Mouse (Mus musculus): Measurements from ENCODE around the gene Gm20388.
A peak's percentile ranks its signal among the peaks of the same experiment; 100 is the strongest.

The Gm20388 gene

DNA sequence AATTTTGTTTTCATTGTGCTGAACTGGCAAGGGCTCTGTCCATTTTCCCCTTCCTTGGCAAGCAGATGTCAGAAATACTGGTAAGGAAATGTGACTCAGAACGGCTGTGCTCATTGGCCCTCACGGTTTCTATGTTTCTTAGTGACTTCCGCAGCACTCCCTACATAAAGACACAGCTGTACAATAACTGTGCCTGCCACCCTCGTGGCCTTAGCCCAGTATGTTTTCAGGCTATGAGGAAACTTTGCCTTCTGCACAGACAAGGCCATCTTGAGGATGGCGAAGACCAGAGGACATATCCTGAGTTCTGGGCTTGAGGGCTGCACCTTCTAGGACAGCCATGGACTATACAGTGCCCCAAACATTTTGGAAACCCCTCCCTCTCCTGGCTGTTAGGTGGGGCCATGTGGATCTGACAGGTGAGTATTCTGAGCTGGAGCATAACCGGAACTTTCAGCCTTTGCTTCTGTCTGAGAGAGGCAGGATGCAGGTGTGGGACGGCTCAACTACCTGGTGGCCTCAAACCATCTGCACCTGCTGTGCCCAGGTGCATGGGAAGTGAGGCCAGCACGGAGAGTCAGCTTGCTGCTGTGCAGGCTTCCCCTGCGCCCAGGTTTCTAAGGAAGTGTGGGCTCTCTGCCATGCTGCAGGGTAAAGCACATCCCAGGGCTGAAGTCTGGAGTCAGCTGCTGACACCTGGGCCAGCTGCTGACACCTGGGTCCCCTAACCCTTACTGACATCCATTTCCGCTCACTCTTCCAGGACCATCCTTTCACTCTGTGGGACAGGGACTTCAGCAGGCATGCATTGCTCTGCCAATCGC lies 4146.4 kb downstream of the Gm20388 start:
- no peak for DNase-seq (ENCODE audit: extremely low spot score, low read depth, low spot score)

DNA sequence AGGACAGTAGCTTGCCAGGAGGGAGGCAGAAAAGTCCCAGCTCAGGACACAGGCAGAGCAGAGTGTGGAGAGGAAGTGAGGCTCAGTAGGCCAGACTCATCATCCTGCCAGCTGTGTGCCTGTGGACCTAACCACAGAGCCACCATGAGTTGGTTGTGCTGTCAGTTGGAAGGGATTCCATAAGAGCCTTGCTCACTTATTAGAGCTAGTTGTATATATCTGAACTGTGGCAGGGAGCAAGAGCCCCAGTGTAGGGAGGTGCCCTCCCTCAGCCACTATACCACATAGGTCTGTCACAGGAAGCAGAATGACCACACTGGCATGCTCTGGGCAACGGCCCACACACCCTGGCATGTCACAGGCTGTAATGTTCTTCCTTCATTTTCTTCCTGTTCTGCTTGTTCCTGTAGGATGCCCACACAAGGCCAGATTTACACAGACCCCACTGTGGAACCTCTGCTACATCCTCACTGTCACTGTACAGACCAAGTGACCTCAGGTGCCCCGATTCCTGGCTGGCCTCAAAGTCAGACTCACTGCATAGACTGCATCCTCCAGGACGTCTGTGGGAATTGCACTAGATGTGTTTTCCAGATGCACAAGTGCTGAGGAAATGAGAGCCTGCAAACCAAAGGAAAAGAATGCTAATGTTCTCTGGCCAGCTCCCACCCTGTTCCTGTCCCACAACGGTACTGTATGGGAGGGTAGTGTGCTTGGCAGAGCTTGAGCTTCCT lies 4155.9 kb downstream of the Gm20388 start:
- DNase-seq (ENCODE audit: extremely low spot score, low read depth, low spot score) = no peak

- DNase-seq (ENCODE audit: extremely low spot score, low read depth, low spot score) = no peak
Measured at GRCm38 (mm10) chr8:124067059-124067750, 4156.6 kb downstream of the Gm20388 start.

- no peak for DNase-seq (ENCODE audit: extremely low spot score, low read depth, low spot score)
Measured at GRCm38 (mm10) chr8:124070363-124071324, 4160.0 kb downstream of the Gm20388 start.

DNA sequence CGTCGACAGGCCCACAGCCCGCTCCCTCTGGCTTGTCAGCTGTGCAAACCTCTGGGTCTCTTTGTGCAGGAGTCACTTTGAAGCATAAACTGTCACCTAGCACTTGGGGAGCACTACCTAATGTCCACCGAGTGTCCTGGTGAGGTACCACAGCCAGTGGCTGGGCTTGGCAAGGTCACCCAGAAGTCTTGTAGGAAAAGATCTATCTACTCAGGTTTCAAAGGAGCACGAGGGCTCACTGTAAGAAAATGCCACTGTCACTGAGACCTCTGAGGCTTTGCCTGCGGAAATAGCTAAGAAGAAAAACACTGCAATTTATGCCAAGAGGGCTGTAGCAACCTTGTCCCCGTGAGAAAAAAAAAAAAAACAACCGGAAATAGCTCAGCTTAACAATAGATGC lies 4165.3 kb downstream of the Gm20388 start:
- DNase-seq (ENCODE audit: extremely low spot score, low read depth, low spot score) = no peak

GRCm38 (mm10) chr8:124076416-124076815 lies 4165.8 kb downstream of the Gm20388 start:
- DNase-seq (ENCODE audit: extremely low spot score, low read depth, low spot score) = no peak

GRCm38 (mm10) chr8:124077377-124077776 lies 4166.7 kb downstream of the Gm20388 start:
- no peak for DNase-seq (ENCODE audit: extremely low spot score, low read depth, low spot score)

- DNase-seq (ENCODE audit: extremely low spot score, low read depth, low spot score) = no peak
Measured at GRCm38 (mm10) chr8:124077998-124078397, 4167.4 kb downstream of the Gm20388 start.

DNA sequence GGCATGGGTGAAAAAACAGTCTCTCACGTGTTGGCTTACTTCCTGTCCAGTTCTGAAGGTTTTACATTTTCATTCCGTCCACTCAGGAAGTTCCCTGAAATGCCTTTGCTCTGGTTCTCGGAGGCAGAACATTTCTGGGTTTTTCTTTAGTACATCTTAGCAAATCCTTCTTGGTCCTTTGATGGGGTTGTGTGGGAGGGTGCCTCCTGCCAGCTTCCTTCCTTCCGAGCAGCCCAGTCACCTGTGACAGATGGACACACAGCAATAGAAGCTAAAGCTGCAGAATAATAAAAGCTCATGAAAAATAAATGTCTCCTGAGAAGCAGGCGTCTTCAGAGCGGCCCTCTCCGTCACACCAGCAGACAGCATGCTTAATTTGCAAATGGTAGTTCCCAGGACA lies 4168.3 kb downstream of the Gm20388 start:
- DNase-seq (ENCODE audit: extremely low spot score, low read depth, low spot score) = no peak

DNA sequence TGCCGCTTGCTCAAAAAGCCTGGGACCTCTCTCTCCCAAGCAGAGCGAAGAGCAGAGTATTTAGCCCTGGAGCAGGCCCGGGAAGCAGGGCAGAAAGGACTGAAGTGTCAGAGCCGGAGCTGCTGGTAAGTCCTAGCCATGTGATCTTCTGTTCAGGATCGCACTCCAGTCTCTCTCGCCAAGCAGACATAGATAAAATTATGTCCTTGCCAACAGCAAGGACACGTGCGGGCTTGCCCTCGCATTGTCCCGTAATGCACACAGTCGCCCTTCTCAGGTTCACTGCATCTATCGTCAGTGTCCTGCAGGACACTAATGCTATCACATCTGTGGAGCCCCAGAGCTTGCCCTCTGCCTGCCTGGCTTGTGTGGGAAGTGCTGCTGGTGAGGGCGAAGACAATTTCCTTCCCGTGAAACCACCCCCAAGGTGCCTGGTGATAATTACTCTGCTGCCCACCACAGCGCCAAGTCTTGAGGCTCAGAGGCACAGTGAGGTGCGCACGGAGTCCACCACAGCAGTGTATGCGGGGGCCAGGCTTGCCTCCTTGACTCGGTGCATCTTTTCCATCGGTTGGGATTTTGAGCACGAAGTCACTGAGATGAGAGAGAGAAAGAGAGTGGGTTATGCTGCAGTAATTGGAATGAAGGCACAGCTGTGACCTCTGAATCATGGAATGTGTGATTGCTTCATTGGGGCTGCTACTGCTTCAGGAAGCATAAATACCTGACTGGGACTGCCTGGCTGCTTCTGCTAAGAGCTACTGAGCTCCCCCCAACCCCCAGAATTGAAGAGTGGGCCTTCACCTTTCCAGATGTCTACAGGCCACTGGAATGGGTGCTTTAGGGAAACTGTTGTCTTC lies 4170.1 kb downstream of the Gm20388 start:
- no peak for DNase-seq (ENCODE audit: extremely low spot score, low read depth, low spot score)

DNA sequence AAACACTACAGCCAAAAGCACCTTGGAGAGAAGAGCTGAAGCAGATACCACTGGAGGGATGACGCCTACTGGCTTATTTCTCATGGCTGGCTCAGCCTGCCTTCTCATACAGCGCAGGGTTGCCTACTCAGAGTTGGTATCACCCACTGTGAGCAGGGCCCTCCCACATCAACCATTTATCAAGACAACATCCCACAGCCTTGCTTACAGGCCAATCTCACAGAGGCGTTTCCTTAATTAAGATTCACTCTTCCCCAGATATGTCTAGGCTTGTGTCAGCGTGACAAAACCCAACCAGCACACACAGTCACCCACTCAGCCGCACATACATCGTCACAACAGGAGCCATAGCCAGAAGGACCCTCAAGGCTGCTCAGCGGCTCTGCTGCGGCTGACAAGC lies 4172.0 kb downstream of the Gm20388 start:
- DNase-seq (ENCODE audit: extremely low spot score, low read depth, low spot score) = no peak

- DNase-seq (ENCODE audit: extremely low spot score, low read depth, low spot score) = no peak
Measured at GRCm38 (mm10) chr8:124083611-124084010, 4173.0 kb downstream of the Gm20388 start.

DNA sequence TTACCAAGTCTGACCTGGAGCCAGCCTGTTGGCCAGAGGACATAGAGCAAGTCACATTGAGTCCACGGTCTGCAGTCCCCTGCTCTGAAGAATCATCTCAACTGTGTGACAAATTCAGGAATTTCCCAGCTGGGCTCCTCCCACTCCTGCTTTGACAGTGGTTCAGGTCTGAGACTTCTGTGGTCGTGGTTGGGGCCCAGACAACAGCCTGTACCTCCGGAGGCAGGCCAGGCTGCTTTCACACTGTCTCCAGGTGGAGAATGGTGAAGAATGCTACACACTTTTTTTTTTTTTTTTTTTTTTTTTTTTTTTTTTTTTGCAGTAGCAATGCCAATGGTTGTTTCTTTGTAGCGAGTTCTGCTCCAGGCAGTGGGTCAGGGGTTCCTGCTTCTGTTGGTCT lies 4175.0 kb downstream of the Gm20388 start:
- no peak for DNase-seq (ENCODE audit: extremely low spot score, low read depth, low spot score)

- no peak for DNase-seq (ENCODE audit: extremely low spot score, low read depth, low spot score)
Measured at GRCm38 (mm10) chr8:124088092-124088613, 4177.5 kb downstream of the Gm20388 start.

DNA sequence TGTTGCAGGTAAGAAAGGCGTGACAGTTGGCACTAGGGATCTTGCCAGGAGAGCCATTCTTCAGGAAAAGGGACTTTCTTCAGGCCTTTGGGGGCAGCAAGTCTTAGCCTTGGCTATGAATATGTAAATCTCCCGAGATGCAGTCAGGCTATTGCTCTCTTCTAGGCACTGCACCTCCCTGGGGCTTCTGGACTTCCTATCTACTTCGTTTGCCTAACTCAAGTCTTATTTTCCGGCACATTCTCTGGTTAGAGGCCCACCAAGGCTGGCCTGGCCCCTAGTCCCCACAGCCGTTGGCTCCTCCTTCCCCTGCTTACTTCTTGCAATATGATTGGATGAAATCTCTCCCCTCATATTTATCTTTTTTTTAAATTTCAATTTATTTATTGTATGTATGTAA lies 4178.4 kb downstream of the Gm20388 start:
- no peak for DNase-seq (ENCODE audit: extremely low spot score, low read depth, low spot score)

DNA sequence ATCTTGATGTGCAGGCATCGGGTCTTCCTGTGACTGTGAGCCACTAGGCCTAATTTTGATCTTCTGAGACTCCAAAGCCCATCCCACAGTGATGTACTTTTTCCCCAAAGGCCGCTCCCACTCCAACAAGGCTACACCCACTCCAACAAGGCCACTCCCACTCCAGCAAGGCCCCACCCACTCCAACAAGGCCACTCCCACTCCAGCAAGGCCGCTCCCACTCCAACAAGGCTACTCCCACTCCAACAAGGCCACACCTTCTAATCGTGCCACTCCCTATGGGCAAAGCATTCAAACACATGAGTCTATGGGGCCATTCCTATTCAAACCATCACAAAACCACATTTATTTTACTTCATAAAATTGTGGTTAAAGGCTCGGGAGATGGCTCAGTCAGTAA lies 4179.8 kb downstream of the Gm20388 start:
- no peak for DNase-seq (ENCODE audit: extremely low spot score, low read depth, low spot score)

DNA sequence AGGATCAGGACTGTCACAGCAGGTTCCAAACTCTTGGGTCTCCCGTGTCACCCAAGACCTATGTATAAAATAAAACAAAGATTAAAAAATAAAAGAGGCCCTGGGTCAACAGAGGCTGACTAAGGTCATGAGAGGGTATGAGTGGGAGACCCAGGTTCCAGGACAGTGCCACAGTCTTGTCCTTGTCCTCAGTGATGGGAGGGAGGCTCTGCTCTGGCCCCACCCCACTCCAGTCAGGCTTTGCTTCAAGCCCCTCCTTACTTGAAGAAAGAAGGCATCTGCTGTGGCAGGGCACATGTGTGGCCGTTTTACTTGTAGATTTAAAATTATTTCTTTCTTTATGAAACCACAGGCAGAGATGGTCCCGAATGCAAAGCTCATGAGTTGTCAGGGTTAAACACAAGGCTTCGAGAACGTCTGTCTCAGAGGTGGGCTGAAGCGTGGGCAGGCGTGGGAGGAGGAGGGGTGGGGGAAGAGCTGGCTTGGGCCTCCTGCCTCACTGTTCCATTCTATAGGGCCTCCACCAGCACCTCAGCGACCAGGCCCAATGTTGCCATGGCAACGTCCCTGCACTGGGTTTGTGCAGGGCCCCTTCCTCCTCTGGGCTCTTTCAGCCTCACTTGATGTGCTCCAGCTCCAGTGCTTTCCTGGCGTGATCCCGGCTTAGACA lies 4188.4 kb downstream of the Gm20388 start:
- DNase-seq (ENCODE audit: extremely low spot score, low read depth, low spot score) = peak; percentile 47

- DNase-seq (ENCODE audit: extremely low spot score, low read depth, low spot score) = no peak
Measured at GRCm38 (mm10) chr8:124099623-124099965, 4189.0 kb downstream of the Gm20388 start.

- DNase-seq (ENCODE audit: extremely low spot score, low read depth, low spot score) = no peak
Measured at GRCm38 (mm10) chr8:124105869-124106268, 4195.2 kb downstream of the Gm20388 start.
